Mouse (Mus musculus) heart, postnatal 0 days (tissue): Measurements from ENCODE around the gene Pfkm.

ENCODE experiments used
- CTCF ChIP-seq: IDR thresholded peaks from 2 replicates; pipeline ENCODE4 v1.5.1; 2016; ENCODE audit warnings: antibody characterized with exemption, control low read depth, low read depth
- EP300 ChIP-seq: IDR thresholded peaks from 2 replicates; pipeline ENCODE4 v1.6.1; 2016; ENCODE audit warnings: antibody characterized with exemption, low read depth

- TF ChIP-seq CTCF: no peak
- no peak for TF ChIP-seq EP300
These were observed 6.1 kb downstream of the Pfkm start for GRCm38 (mm10) chr15:98098519-98098918.
